Mouse (Mus musculus) brown adipose tissue, adult 24 weeks (tissue): Measurements from ENCODE around the gene Thpo. TPM values are rescaled to one million over a fixed set of nuclear protein-coding genes. Genes with fewer than 3 reads are reported as not detected.
A peak's percentile ranks its signal among the peaks of the same experiment; 100 is the strongest.

Source experiments
- H3K27ac ChIP-seq: fragments of 200-500 bp; replicated peaks from 2 replicates; pipeline ENCODE4 v1.5.1; 2012; ENCODE audit warnings: low read depth, mild to moderate bottlenecking, low read length
- H3K4me1 ChIP-seq: fragments of 200-500 bp; 2 replicates; pipeline ENCODE4 v1.6.1; 2012; ENCODE audit warnings: low read length, mixed read lengths; ENCODE audit not compliant: control insufficient read depth, insufficient read depth, insufficient read length
- H3K4me3 ChIP-seq: fragments of 200-500 bp; 2 replicates; pipeline ENCODE4 v1.5.1; 2012; ENCODE audit warnings: low read depth, mild to moderate bottlenecking, low read length, moderate library complexity; ENCODE audit not compliant: insufficient read depth
- polyA plus RNA-seq: library from polyadenylated mRNA; stranded (reverse); fragments of >200 nt; gene quantifications from 2 replicates; pipeline ENCODE4 v1.2.4, GENCODE M21; 2012; ENCODE audit not compliant: missing spikeins, insufficient read depth, insufficient read length

Thpo gene
- polyA plus RNA-seq, 1 experiment = not detected

DNA sequence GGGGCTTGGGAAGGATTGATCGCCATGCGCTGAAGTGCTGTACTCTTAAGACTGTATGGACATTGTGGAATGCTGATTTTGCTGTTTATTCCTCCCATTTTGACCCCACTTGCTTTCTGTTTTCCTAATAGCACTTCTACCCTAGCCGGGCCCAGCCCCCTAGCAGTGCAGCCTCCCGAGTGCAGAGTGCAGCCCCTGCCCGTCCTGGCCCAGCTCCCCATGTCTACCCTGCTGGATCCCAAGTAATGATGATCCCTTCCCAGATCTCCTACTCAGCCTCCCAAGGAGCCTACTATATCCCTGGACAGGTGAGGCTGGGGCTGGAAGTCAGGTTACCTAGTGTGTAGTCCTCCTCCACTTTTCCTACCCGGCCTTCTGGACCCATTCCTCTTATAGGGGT is 59.1 kb downstream of the Thpo start:
- peaks cover 11% of the 10 kb centered on the region for H3K4me1 ChIP-seq
- H3K4me3 ChIP-seq = peak overlapping the region; percentile 81; the same call in 1 of the 2 replicates
- H3K27ac ChIP-seq = no peak overlapping the region

Other genes starting within 250 kb of the Thpo start
- gene Eif2b5, start 235.7 kb downstream of the Thpo start, polyA plus RNA-seq = 35.8 and 42.2 TPM in 2 replicates
- 19.9 and 25.2 TPM in 2 replicates for gene Dvl3, start 217.5 kb downstream of the Thpo start, polyA plus RNA-seq
- 73.6 and 86.4 TPM in 2 replicates for gene Ap2m1, start 199.0 kb downstream of the Thpo start, polyA plus RNA-seq
- gene Abcf3, start 185.9 kb downstream of the Thpo start, polyA plus RNA-seq = 43.3 and 44.3 TPM in 2 replicates
- gene Vwa5b2, start 145.0 kb downstream of the Thpo start, polyA plus RNA-seq = not detected in 2 replicates
- 3.6 and 8.2 TPM in 2 replicates for gene Eef1akmt4, start 122.9 kb downstream of the Thpo start, polyA plus RNA-seq
- gene Gm49333, start 122.9 kb downstream of the Thpo start, polyA plus RNA-seq = not detected in 2 replicates
- 15.9 and 17.3 TPM in 2 replicates for gene Alg3, start 122.8 kb downstream of the Thpo start, polyA plus RNA-seq
- 0.88 and 4.0 TPM in 2 replicates for gene Camk2n2, start 113.2 kb downstream of the Thpo start, polyA plus RNA-seq
- not detected in 2 replicates for gene Ece2, start 104.7 kb downstream of the Thpo start, polyA plus RNA-seq
- gene Psmd2, start 82.9 kb downstream of the Thpo start, polyA plus RNA-seq = 120 and 145 TPM in 2 replicates
- 168 and 178 TPM in 2 replicates for gene Eif4g1, start 66.2 kb downstream of the Thpo start, polyA plus RNA-seq
- 1.5 and 3.8 TPM in 2 replicates for gene Fam131a, start 41.3 kb downstream of the Thpo start, polyA plus RNA-seq
- gene Polr2h, start 16.8 kb downstream of the Thpo start, polyA plus RNA-seq = 21.2 and 22.7 TPM in 2 replicates
- 0.67 TPM in 1 of 2 replicates, not detected in the other for gene Clcn2, start 16.8 kb downstream of the Thpo start, polyA plus RNA-seq
- 0.71 and 0.88 TPM in 2 replicates for gene Chrd, start 1.4 kb downstream of the Thpo start, polyA plus RNA-seq